Mouse (Mus musculus): Measurements from ENCODE around the gene Fscn2. TPM values are rescaled to one million over a fixed set of nuclear protein-coding genes. Genes with fewer than 3 reads are reported as not detected.

Gene Fscn2
- polyA plus RNA-seq, 1 experiment from 2014 or later, result 1.9 TPM

DNA sequence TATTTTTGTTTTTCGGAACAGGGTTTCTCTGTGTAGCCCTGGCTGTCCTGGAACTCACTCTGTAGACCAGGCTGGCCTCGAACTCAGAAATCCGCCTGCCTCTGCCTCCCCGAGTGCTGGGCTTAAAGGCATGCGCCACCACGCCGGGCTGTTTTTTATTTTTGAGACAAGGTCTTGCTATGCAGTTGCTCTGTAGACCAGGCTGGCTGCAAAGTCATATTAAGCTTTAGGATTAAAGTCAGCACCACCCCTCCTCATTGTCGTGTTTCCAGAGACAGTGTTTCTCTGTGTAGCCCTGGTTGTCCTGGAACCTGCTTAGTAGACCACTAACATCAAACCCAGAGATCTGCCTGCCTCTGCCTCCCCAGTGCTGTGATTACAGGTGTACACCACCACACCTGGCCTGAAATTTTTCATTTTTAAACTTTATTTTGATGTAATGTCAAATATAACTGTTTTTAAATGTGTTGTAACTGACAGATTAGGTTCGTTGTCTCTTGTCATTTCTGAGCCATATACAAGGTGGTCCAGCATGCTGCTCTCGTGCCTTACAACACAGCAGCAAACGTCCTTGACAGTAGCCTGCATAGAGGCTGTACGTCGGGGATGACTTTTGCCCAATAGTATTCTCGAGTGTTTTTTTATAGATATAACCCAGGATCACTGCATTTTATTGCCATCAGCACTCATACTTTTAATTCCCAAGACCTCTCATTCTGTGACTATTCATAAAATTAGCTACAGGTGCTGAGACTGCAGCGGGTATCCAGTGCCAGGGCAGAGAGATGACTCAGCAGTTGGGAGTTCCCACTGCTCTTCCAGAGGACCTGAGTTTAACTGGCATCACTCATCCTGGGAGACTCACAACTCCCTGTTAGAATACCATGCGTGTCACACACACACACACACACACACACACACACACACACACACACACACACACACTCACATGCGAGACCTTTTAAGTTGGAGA lies 6.7 kb upstream of the Fscn2 start:
- no peak for ATAC-seq
- H3K4me2 ChIP-seq (replicated peaks), result no peak overlapping the region
- H3K36me3 ChIP-seq, result no peaks in the 10 kb centered on the region
- H3K27ac ChIP-seq, result no peak overlapping the region
- H3K4me3 ChIP-seq (replicated peaks), result no peak overlapping the region
- H3K27me3 ChIP-seq, result no peaks in the 10 kb centered on the region
- WGBS, result 89% methylated on average over 17 of the region's 17 CpGs
- H3K9ac ChIP-seq (replicated peaks), result no peak overlapping the region
- no peaks in the 10 kb centered on the region for H3K9me3 ChIP-seq
- H3K4me1 ChIP-seq (replicated peaks), result peaks cover 63% of the 10 kb centered on the region

DNA sequence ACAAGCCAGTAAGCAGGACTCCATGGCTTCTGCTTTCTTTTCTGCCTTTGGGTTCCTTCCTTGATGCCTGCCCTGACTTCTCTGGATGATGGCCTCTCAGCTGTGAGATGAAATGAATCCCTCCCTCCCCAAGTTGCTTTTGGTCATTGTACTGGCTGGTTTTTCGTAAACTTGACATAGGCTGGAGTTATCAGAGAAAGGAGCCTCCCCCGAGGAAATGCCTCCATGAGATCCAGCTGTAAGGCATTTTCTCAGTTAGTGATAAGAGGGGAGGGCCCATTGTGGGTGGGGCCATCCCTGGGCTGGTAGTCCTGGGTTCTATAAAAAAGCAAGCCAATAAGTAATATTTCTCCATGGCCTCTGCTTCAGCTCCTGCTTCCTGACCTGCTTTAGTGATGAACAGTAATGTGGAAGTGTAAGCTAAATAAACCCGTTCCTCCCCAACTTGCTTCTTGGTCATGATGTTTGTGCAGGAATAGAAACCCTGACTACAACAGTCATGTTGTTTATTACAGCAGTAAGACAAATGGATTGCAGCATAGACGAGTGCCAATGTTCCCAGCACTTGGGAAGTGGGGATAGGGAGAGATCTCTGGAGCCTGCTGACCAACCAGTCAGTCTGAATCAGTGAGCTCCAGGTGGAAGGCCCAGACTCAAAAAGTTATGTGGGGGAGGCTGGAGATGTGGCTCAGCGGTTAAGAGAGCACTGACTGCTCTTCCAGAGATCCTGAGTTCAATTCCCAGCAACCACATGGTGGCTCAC lies 5.9 kb upstream of the Fscn2 start:
- no peak for ATAC-seq
- Histone ChIP-seq H3K36me3 (no peaks in the 10 kb centered on the region), H3K4me3 (replicated peaks) (no peak overlapping the region), H3K27me3 (no peaks in the 10 kb centered on the region), H3K4me1 (replicated peaks) (peaks cover 67% of the 10 kb centered on the region), H3K9ac (replicated peaks) (no peak overlapping the region), H3K9me3 (no peaks in the 10 kb centered on the region), H3K27ac (no peak overlapping the region), H3K4me2 (replicated peaks) (no peak overlapping the region)
- 82% methylated on average over 5 of the region's 5 CpGs for WGBS

DNA sequence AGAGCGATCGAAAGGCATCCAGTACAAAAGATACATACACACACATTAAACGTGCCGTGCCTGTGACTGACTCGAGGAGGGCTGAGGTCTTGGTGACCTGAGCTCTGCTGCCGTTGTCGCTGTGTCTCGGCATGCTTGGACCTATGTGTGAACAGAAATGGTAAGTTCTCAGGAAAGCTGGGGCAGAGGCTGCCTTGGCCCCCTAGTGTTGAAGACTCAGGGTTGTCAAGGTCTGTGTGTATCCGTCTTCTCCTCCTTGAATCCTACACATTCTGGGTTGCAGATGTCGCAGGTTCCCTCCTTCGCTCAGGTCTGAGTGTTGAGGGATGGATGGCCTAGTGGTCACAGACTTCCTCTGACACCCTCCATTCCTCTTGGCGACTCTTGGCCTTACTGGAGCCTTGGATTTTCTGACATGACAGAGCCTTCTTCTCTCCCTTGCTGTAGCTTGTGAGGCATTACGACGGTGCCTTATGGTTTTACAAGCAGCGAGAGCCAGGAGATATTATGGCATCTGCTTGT lies 5.0 kb upstream of the Fscn2 start:
- H3K4me3 ChIP-seq (replicated peaks), result no peak overlapping the region
- no peak for ATAC-seq
- H3K27ac ChIP-seq, result no peak overlapping the region
- H3K4me1 ChIP-seq (replicated peaks), result peaks cover 67% of the 10 kb centered on the region
- H3K36me3 ChIP-seq, result no peaks in the 10 kb centered on the region
- H3K9ac ChIP-seq (replicated peaks), result no peak overlapping the region
- no peaks in the 10 kb centered on the region for H3K9me3 ChIP-seq
- no peak overlapping the region for H3K4me2 ChIP-seq (replicated peaks)
- 88% methylated on average over 15 of the region's 15 CpGs for WGBS
- H3K27me3 ChIP-seq, result no peaks in the 10 kb centered on the region

DNA sequence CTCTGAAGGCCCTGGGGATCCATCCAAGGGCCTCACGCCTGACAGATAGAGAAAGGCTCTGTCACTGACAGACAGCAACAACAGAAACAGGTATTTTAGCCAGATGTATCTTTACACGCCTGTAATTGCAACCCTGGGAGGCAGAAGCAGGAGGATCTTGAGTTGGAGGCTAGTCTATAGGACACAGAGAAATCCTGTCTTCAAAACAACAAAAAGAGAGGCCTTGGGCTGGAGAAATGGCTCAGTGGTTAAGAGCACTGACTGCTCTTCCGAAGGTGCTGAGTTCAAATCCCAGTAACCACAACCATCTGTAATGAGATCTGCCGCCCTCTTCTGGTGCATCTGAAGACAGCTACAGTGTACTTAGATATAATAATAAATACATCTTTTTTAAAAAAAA lies 4.4 kb upstream of the Fscn2 start:
- ATAC-seq, result no peak

DNA sequence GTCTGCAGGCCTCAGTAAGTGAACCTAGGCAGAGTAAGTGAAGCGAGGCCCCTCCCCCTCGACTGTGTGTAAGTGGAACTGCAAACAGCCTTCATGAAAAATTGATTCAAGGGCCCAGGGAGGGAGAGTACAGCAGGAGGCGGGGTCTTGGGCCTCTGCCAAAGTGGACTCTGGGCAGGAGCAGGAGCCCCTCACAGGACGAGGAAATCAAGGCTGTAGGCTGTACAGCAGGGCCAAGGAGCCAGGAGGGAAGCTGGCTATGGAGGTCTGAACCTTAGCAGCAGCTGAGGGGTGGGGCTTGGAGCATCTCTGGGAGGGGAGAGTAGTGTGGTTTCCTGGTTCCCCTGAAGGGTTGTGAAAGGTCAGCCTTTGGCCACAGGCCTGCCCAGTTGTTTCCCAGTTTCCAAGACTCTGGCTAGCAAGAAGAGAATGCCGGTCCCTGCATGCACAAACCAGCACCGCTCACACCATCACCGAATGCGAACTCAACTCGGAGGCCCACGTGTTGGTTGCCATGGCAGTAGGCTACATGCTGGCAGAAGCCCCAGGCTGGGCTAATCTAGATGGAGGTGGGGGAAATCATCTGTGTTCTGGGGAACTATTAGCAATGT lies 3.4 kb upstream of the Fscn2 start:
- peak overlapping the region; percentile 38 for H3K4me2 ChIP-seq (replicated peaks)
- H3K9me3 ChIP-seq, result no peaks in the 10 kb centered on the region
- H3K27me3 ChIP-seq, result no peaks in the 10 kb centered on the region
- peak overlapping the region; percentile 92 for H3K27ac ChIP-seq
- 0 out of 2 replicates have a peak overlapping the region, but pooled peaks have one; percentile 21 for H3K9ac ChIP-seq (replicated peaks)
- no peaks in the 10 kb centered on the region for H3K36me3 ChIP-seq
- WGBS, result 7% methylated on average over 10 of the region's 10 CpGs
- peaks cover 55% of the 10 kb centered on the region for H3K4me1 ChIP-seq (replicated peaks)
- peak; percentile 85 for ATAC-seq
- no peak overlapping the region for H3K4me3 ChIP-seq (replicated peaks)

More for the DNA sequence above, 4.4 kb upstream of the Fscn2 start:
- H3K9ac ChIP-seq (replicated peaks), result no peak overlapping the region
- no peak overlapping the region for H3K4me3 ChIP-seq (replicated peaks)
- peak overlapping the region; percentile 92; the same call in 1 of the 2 replicates for H3K27ac ChIP-seq
- peaks cover 63% of the 10 kb centered on the region for H3K4me1 ChIP-seq (replicated peaks)
- H3K27me3 ChIP-seq, result no peaks in the 10 kb centered on the region
- 96% methylated on average over 4 of the region's 4 CpGs for WGBS
- no peak overlapping the region for H3K4me2 ChIP-seq (replicated peaks)
- no peaks in the 10 kb centered on the region for H3K36me3 ChIP-seq
- H3K9me3 ChIP-seq, result no peaks in the 10 kb centered on the region

DNA sequence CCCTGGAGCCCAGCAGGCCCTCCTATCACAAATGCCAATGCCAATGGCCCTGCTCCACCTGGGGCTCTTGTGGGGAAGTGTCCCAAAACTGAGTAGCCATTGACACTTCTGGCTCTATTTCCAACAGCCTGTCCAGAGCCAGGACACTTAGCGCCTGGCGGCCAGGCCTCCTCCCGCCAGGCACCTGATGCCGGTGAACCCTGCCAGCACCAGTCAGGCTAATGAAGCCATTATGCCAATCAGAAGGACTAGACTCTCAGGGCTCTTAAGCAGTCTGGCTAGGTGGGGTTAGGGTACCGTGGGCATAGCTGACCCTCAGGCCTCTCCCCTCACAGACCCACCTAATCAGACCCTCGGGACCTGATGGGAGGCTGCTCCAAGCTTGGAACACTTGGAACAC lies 1.9 kb upstream of the Fscn2 start:
- Histone ChIP-seq H3K9ac (replicated peaks) (peak overlapping the region; percentile 16; the same call in 1 of the 2 replicates), H3K27me3 (no peaks in the 10 kb centered on the region), H3K4me2 (replicated peaks) (no peak overlapping the region), H3K4me1 (replicated peaks) (peaks cover 46% of the 10 kb centered on the region), H3K27ac (no peak overlapping the region; the same call in 1 of the 2 replicates), H3K9me3 (no peaks in the 10 kb centered on the region), H3K36me3 (no peaks in the 10 kb centered on the region), H3K4me3 (replicated peaks) (no peak overlapping the region)
- 72% methylated on average over 6 of the region's 6 CpGs for WGBS
- no peak for ATAC-seq

DNA sequence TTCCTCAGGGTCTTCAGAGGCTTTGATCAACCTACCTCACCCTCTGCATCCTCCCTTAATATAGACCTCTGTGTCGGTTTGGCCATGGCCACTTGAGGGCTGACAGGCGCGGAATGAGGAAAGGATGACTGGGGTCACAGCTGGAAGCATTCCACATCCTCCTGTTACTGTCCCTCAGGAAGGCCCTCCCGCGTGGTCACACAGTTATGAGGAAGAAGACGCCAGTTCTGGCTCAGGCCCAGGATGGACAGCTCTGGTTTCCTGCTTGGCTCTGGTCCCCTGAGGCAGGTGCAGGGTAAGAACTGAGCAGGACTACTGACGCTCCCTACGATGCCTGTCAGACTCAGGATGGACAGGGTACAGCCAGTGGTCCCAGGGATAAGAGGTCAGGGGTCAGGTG lies 1.3 kb upstream of the Fscn2 start:
- Histone ChIP-seq H3K4me2 (replicated peaks) (no peak overlapping the region), H3K27me3 (no peaks in the 10 kb centered on the region), H3K9me3 (no peaks in the 10 kb centered on the region), H3K4me3 (replicated peaks) (no peak overlapping the region), H3K27ac (no peak overlapping the region), H3K4me1 (replicated peaks) (peaks cover 46% of the 10 kb centered on the region), H3K9ac (replicated peaks) (no peak overlapping the region), H3K36me3 (no peaks in the 10 kb centered on the region)
- no peak for ATAC-seq
- WGBS, result 61% methylated on average over 8 of the region's 8 CpGs

DNA sequence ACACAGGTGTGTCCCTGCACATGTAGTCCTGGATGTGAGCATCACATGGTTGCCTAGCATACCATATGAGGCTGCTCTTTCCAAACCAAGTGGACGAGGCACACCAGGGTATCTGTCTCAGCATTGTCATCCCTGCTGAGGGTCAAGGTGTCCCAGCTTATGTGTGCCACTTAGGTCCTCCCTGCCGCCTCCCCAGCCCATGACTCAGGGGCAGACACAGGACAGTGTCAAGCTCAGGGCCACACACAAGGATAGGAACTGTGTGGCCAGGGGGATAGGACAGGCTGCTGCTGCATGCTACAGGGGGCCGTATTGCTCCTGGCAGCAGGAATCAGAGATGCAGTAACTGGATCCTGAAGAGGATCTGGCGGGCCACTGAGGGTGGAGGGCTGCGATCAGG lies 579 bp upstream of the Fscn2 start:
- no peak overlapping the region for H3K4me2 ChIP-seq (replicated peaks)
- no peaks in the 10 kb centered on the region for H3K36me3 ChIP-seq
- H3K9ac ChIP-seq (replicated peaks), result no peak overlapping the region
- WGBS, result 75% methylated on average over 5 of the region's 5 CpGs
- H3K4me3 ChIP-seq (replicated peaks), result no peak overlapping the region
- no peak for ATAC-seq
- H3K9me3 ChIP-seq, result no peaks in the 10 kb centered on the region
- H3K27me3 ChIP-seq, result no peaks in the 10 kb centered on the region
- peaks cover 48% of the 10 kb centered on the region for H3K4me1 ChIP-seq (replicated peaks)
- no peak overlapping the region for H3K27ac ChIP-seq

DNA sequence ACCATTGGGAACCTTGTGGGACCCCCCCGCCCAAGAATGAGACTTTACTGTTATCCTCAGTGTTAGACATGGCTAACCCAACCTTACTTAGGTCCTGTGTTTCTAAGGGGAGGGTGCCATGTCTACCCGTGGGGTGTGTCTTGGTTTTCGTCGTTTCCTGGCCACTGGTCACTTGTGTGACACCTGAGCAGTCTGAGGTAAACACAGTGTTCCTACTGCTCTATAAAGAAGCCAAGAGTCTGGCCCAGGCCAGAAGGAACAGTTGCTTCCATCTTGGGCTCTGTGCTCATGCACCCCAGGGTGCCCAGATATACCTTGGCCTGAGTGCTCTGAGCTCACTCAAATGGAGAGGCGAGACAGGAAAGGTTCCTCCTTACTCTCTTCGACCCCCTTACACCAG lies 1.6 kb downstream of the Fscn2 start:
- Histone ChIP-seq H3K9me3 (no peaks in the 10 kb centered on the region), H3K4me2 (replicated peaks) (no peak overlapping the region), H3K36me3 (peaks cover 2% of the 10 kb centered on the region), H3K27me3 (no peaks in the 10 kb centered on the region), H3K4me1 (replicated peaks) (peaks cover 56% of the 10 kb centered on the region), H3K27ac (no peak overlapping the region), H3K9ac (replicated peaks) (no peak overlapping the region), H3K4me3 (replicated peaks) (no peak overlapping the region)
- WGBS, result 89% methylated on average over 6 of the region's 6 CpGs
- ATAC-seq, result no peak

DNA sequence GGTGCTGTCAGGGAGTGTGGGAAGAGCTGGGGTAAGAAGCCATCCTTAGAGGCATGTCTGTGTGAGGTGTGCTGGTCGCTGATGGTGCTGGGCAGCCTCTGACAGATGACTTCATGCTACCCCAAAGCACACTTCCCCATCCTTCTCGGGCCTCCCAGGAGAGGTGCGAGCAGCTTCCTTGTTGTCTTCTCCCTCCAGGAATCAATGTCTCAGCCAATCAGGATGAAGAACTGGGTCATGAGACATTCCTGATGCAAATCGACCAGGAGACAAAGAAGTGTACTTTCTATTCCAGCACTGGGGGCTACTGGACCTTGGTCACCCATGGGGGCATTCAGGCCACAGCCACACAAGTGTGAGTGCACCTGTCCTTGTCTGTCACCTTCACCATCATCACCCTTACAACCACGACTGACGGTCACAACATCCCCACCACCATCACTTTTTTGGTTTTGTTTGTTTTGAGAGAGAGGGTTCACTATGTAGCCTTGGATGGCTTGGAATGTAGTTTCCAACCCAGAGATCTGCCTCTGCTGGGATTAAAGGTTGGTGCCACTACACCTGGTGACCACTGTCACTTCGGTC lies 5.2 kb downstream of the Fscn2 start:
- Histone ChIP-seq H3K9me3 (no peaks in the 10 kb centered on the region), H3K36me3 (peaks cover 38% of the 10 kb centered on the region), H3K4me1 (replicated peaks) (peaks cover 26% of the 10 kb centered on the region), H3K27me3 (no peaks in the 10 kb centered on the region), H3K9ac (replicated peaks) (peak overlapping the region; percentile 46; the same call in 1 of the 2 replicates), H3K4me2 (replicated peaks) (no peak overlapping the region), H3K27ac (no peak overlapping the region; the same call in 1 of the 2 replicates), H3K4me3 (replicated peaks) (no peak overlapping the region)
- WGBS, result 30% methylated on average over 7 of the region's 7 CpGs
- no peak for ATAC-seq

DNA sequence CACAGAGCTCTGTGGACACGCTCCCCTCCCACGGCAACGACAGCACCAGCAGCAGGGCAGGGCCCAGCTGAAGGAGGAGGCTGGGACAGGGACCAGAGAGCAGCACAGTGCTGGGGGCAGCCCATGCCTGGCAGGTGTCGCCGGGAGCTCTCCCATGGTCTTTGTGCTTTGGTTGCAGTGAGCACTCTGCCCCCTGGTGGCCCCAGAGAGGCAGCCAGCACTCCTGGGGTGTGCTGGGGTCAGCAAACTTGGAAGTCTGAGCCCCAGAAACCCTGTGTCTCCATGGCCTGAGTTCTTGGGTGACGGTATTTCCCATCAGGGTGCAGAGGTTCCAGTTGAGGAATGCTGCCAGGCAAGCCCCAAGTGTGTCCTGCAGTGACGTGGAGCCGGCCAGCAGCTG lies 8.3 kb downstream of the Fscn2 start:
- WGBS, result 29% methylated on average over 8 of the region's 8 CpGs
- peak; percentile 60 for ATAC-seq
- H3K27me3 ChIP-seq, result no peaks in the 10 kb centered on the region
- peaks cover 69% of the 10 kb centered on the region for H3K36me3 ChIP-seq
- peak overlapping the region; percentile 57; the same call in 1 of the 2 replicates for H3K27ac ChIP-seq
- H3K4me2 ChIP-seq (replicated peaks), result no peak overlapping the region
- peak overlapping the region; percentile 52; the same call in 1 of the 2 replicates for H3K9ac ChIP-seq (replicated peaks)
- H3K4me3 ChIP-seq (replicated peaks), result no peak overlapping the region
- H3K4me1 ChIP-seq (replicated peaks), result peaks cover 26% of the 10 kb centered on the region
- no peaks in the 10 kb centered on the region for H3K9me3 ChIP-seq
